Mouse (Mus musculus) layer of hippocampus, adult 9-10 months (tissue): ENCODE measurements at regions not wholly inside any gene's neighbourhood (a gene's known extent, or its start where the extent isn't known, plus 50 kb on each side); places are given as distances from the start of the nearest gene placed in this dataset.
A peak's percentile ranks its signal among the peaks of the same experiment; 100 is the strongest.

Source experiments
- DNase-seq: peaks from one replicate; pipeline ENCODE4 v3.0.0; 2022; ENCODE audit warnings: low spot score

GRCm38 (mm10) chr13:42518686-42519085 lies 161.7 kb upstream of the Phactr1 start:
- no peak for DNase-seq

GRCm38 (mm10) chr13:42522553-42522952 lies 157.9 kb upstream of the Phactr1 start:
- no peak for DNase-seq

GRCm38 (mm10) chr13:42526163-42526562 lies 154.3 kb upstream of the Phactr1 start:
- no peak for DNase-seq

GRCm38 (mm10) chr13:42526966-42527365 lies 153.5 kb upstream of the Phactr1 start:
- no peak for DNase-seq

- no peak for DNase-seq
Observed at GRCm38 (mm10) chr13:42528169-42528568, 152.3 kb upstream of the Phactr1 start.

- DNase-seq: peak; percentile 6
Observed at GRCm38 (mm10) chr13:42536501-42537210, 143.8 kb upstream of the Phactr1 start.

GRCm38 (mm10) chr13:42538046-42538445 lies 142.4 kb upstream of the Phactr1 start:
- DNase-seq: no peak

- DNase-seq: no peak
Observed at GRCm38 (mm10) chr13:42544536-42545094, 135.8 kb upstream of the Phactr1 start.

GRCm38 (mm10) chr13:42546389-42546788 lies 134.0 kb upstream of the Phactr1 start:
- no peak for DNase-seq

GRCm38 (mm10) chr13:42546851-42547250 lies 133.6 kb upstream of the Phactr1 start:
- no peak for DNase-seq

GRCm38 (mm10) chr13:42549021-42549559 lies 131.3 kb upstream of the Phactr1 start:
- no peak for DNase-seq

- no peak for DNase-seq
Observed at GRCm38 (mm10) chr13:42554961-42555360, 125.5 kb upstream of the Phactr1 start.

GRCm38 (mm10) chr13:42558526-42558925 lies 121.9 kb upstream of the Phactr1 start:
- no peak for DNase-seq

- no peak for DNase-seq
Observed at GRCm38 (mm10) chr13:42561446-42561845, 119.0 kb upstream of the Phactr1 start.

GRCm38 (mm10) chr13:42565291-42566058 lies 114.9 kb upstream of the Phactr1 start:
- DNase-seq: no peak

- no peak for DNase-seq
Observed at GRCm38 (mm10) chr13:42570600-42571348, 109.6 kb upstream of the Phactr1 start.

GRCm38 (mm10) chr13:42574189-42574588 lies 106.2 kb upstream of the Phactr1 start:
- no peak for DNase-seq

GRCm38 (mm10) chr13:42575725-42576426 lies 104.5 kb upstream of the Phactr1 start:
- peak; percentile 82 for DNase-seq

GRCm38 (mm10) chr13:42579471-42579870 lies 101.0 kb upstream of the Phactr1 start:
- no peak for DNase-seq

- no peak for DNase-seq
Observed at GRCm38 (mm10) chr13:42589136-42589535, 91.3 kb upstream of the Phactr1 start.

GRCm38 (mm10) chr13:42589607-42590006 lies 90.8 kb upstream of the Phactr1 start:
- DNase-seq: no peak
